Mouse (Mus musculus) neutrophil, adult 5-6 weeks (primary cell): ENCODE measurements around the gene Opalin. TPM values are rescaled to one million over a fixed set of nuclear protein-coding genes. Genes with fewer than 3 reads are reported as not detected.

Experiments used
- ATAC-seq: fragments of 151-379, 151-347 bp; 2 replicates; pipeline ENCODE4 v1.8.0; 2017; ENCODE audit warnings: mild to moderate bottlenecking, moderate TSS enrichment; ENCODE audit not compliant: insufficient number of reproducible peaks, poor library complexity, low FRiP score, severe bottlenecking; ENCODE audit errors: extremely low read depth
- total RNA-seq: library from RNA; stranded (forward); fragments of 200-1000 nt; gene quantifications from 2 replicates; pipeline ENCODE4 v1.2.3, GENCODE M21; 2017

Opalin gene
- total RNA-seq, 1 experiment from 2014 or later = not detected

GRCm38 (mm10) chr19:41027024-41027423 lies 49.9 kb downstream of the Opalin start:
- no peak for ATAC-seq

- no peak for ATAC-seq
Observed at GRCm38 (mm10) chr19:41026551-41026950, 50.4 kb downstream of the Opalin start.

GRCm38 (mm10) chr19:41022244-41022643 lies 54.7 kb downstream of the Opalin start:
- ATAC-seq = no peak

- ATAC-seq = no peak
Observed at GRCm38 (mm10) chr19:41020537-41020936, 56.4 kb downstream of the Opalin start.

- ATAC-seq = no peak
Observed at GRCm38 (mm10) chr19:41019164-41019675, 57.7 kb downstream of the Opalin start.

GRCm38 (mm10) chr19:41015951-41016716 lies 60.8 kb downstream of the Opalin start:
- ATAC-seq = peak; percentile 76

GRCm38 (mm10) chr19:41014003-41014402 lies 62.9 kb downstream of the Opalin start:
- no peak for ATAC-seq

GRCm38 (mm10) chr19:41013591-41013990 lies 63.3 kb downstream of the Opalin start:
- ATAC-seq = no peak

Other genes with a start within 250 kb of the Opalin start
- 16.5 and 18.3 TPM in 2 replicates for gene Ccnj, start 245.8 kb downstream of the Opalin start, total RNA-seq
- gene Zfp518a, start 182.4 kb downstream of the Opalin start, total RNA-seq = 35.4 and 40.0 TPM in 2 replicates
- gene Blnk, start 82.6 kb downstream of the Opalin start, total RNA-seq = 181 and 203 TPM in 2 replicates
- 1.1 TPM in 1 of 2 replicates, not detected in the other for gene Dntt, start 47.8 kb downstream of the Opalin start, total RNA-seq
- 0.35 TPM in 1 of 2 replicates, not detected in the other for gene Tll2, start 129.7 kb upstream of the Opalin start, total RNA-seq
- gene Tm9sf3, start 186.9 kb upstream of the Opalin start, total RNA-seq = 202 and 206 TPM in 2 replicates